Mouse (Mus musculus) neutrophil, adult 65 days (primary cell): ENCODE results near the gene Cyct. TPM values are rescaled to one million over a fixed set of nuclear protein-coding genes. Genes with fewer than 3 reads are reported as not detected.

ENCODE experiments used
- total RNA-seq: library from RNA; stranded (reverse); gene quantifications from 2 replicates; pipeline ENCODE4 v1.2.4, GENCODE M21; 2023

Cyct gene
- not detected in 2 replicates for total RNA-seq

GRCm38 (mm10) chr2:76360226-76360625 lies at the start of gene Cyct:
Gene Cyct (minus strand): TSS chr2:76360450.

GRCm38 (mm10) chr2:76406151-76406936 lies 46.1 kb upstream of the Cyct start, which contains the start of gene Osbpl6:
Gene Osbpl6 (plus strand): TSS chr2:76406508.

GRCm38 (mm10) chr2:76369821-76370655 lies 9.8 kb upstream of the Cyct start, which contains the start of gene Rbm45:
Gene Rbm45 (plus strand): TSS chr2:76369984.

GRCm38 (mm10) chr2:76338215-76339156 lies 21.8 kb downstream of the Cyct start, which contains the start of gene Pde11a:
Gene Pde11a (minus strand): TSS chr2:76338774.

Other genes with a start within 250 kb of the Cyct start
- not detected in 2 replicates for gene Pde11a, start 21.7 kb downstream of the Cyct start, total RNA-seq
- gene Rbm45, start 9.5 kb upstream of the Cyct start, total RNA-seq: 12.3 and 20.1 TPM in 2 replicates
- gene Osbpl6, start 46.1 kb upstream of the Cyct start, total RNA-seq: not detected in 2 replicates